Mouse (Mus musculus): ENCODE results near the gene Gnl3. TPM values are rescaled to one million over a fixed set of nuclear protein-coding genes. Genes with fewer than 3 reads are reported as not detected.
A peak's percentile ranks its signal among the peaks of the same experiment; 100 is the strongest.

Gene Gnl3
- polyA plus RNA-seq (2012; rRNA removed) = 55.6 and 57.8 TPM in 2 replicates

DNA sequence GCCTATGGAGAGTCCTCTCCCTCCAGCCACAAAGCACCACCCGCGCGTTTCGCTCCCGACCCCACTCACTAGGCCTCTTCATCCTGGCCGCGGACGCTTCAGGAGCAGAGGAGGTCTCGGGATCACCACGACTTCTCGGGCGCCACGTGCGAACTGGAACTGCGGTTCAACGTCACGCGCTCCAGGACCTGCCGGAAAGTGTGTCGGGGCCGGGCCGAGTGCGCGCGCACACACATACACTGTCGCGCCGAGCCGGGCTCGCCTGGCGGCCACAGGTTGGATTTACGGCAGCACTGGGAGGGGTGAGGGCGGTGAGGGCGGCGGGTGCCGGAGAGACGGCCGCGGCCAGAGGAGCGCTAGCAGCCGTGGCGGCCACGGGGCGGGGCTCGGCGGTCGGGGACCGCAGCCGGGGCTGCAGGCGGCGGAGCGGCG, at the start of gene Gnl3, which contains the start of gene Pbrm1:
Gene Gnl3, minus strand, starts transcription at position 293 of the 432 bp plus-strand sequence.
Gene Pbrm1, plus strand, starts transcription at position 279 of the 432 bp plus-strand sequence.
- no peak within 1 kb of the TSS for H3K27ac ChIP-seq (ENCODE audit: insufficient read depth, low read length)

DNA sequence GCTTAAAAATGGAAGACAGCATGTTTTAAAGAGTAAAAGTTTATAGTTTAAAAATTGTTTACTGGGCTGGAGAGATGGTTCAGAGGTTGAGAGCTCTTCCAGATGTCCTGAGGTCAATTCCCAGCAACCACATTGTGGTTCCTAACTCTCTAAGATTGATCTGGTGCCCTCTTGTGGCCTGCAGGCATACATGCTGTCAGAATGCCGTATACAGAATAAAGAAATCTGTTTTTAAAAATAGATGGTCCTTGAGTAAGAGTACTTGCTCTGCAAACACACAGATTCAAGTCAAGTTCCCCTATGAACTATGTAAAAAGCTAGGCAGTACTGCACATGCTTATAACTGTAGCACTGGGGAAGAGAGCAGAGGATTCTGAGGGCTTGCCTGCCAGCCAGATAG, 43.3 kb upstream of the Gnl3 start:
- TF ChIP-seq CTCF (IDR thresholded peaks at IDR 0.05; ENCODE audit: extremely low read depth, insufficient read depth, low read length) (0 out of 2 replicates have a peak, but pooled peaks have one; percentile 8), POLR2A (IDR thresholded peaks at IDR 0.05; ENCODE audit: extremely low read depth, insufficient read depth, low read length) (no peak)
- Histone ChIP-seq H3K4me3 (ENCODE audit: insufficient read depth, low read length) (no peak overlapping the region), H3K4me1 (ENCODE audit: control insufficient read depth, insufficient read depth, low read length) (no peaks in the 10 kb centered on the region), H3K27ac (ENCODE audit: insufficient read depth, low read length) (no peak overlapping the region)

More for the DNA sequence above, at the start of gene Gnl3, which contains the start of gene Pbrm1:
- Histone ChIP-seq H3K4me1 (ENCODE audit: control insufficient read depth, insufficient read depth, low read length) (peaks cover 2% of the 10 kb centered on the region), H3K4me3 (ENCODE audit: insufficient read depth, low read length) (peak within 1 kb of the TSS; percentile 45)
- TF ChIP-seq POLR2A (IDR thresholded peaks at IDR 0.05; ENCODE audit: extremely low read depth, insufficient read depth, low read length) = 0 out of 2 replicates have a peak, but pooled peaks have one; percentile 48
- TF ChIP-seq CTCF (IDR thresholded peaks at IDR 0.05; ENCODE audit: extremely low read depth, insufficient read depth, low read length) = no peak

DNA sequence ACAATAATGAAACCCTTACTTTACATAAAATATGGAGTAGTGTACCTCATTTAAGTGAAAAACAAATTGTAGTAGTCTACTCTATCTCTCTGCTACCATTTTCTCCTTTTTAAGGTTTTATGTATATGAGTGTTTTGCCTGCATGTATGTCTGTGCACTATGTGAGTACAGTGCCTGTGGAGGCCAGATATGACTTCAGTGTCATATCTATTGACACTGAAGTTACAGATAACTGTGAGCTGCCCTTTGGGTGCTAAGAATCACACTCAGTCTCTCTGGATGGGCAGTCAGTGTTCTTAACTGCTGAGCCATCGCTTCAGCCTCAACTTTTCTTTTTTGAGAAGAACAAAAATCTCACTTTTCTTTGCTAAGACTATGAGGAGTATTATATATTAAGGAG, 26.9 kb upstream of the Gnl3 start:
- no peak overlapping the region for H3K27ac ChIP-seq (ENCODE audit: insufficient read depth, low read length)
- TF ChIP-seq CTCF (IDR thresholded peaks at IDR 0.05; ENCODE audit: extremely low read depth, insufficient read depth, low read length) (no peak), POLR2A (IDR thresholded peaks at IDR 0.05; ENCODE audit: extremely low read depth, insufficient read depth, low read length) (no peak)
- H3K4me3 ChIP-seq (ENCODE audit: insufficient read depth, low read length) = no peak overlapping the region
- H3K4me1 ChIP-seq (ENCODE audit: control insufficient read depth, insufficient read depth, low read length) = no peaks in the 10 kb centered on the region

DNA sequence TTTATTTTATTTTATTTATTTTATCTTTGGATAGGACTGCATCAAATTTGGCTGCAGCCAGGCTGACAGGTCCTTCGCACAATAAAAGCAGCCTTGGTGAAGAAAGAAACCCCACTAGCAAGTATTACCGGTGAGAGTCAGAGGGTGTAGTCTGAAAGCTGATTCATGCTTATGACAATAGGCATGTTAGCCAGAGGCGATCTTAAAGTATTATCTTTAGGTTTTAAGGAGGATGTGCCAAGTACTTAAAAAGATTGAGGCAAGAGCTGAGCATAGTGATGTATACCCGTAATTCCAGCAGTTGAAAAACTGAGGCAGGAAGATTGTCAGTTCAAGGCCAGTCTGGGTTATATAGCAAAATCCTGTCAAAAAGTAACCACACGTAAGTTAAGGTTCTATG, 26.3 kb upstream of the Gnl3 start:
- Histone ChIP-seq H3K27ac (ENCODE audit: insufficient read depth, low read length) (no peak overlapping the region), H3K4me1 (ENCODE audit: control insufficient read depth, insufficient read depth, low read length) (no peaks in the 10 kb centered on the region), H3K4me3 (ENCODE audit: insufficient read depth, low read length) (no peak overlapping the region)
- TF ChIP-seq CTCF (IDR thresholded peaks at IDR 0.05; ENCODE audit: extremely low read depth, insufficient read depth, low read length) = no peak
- no peak for TF ChIP-seq POLR2A (IDR thresholded peaks at IDR 0.05; ENCODE audit: extremely low read depth, insufficient read depth, low read length)

DNA sequence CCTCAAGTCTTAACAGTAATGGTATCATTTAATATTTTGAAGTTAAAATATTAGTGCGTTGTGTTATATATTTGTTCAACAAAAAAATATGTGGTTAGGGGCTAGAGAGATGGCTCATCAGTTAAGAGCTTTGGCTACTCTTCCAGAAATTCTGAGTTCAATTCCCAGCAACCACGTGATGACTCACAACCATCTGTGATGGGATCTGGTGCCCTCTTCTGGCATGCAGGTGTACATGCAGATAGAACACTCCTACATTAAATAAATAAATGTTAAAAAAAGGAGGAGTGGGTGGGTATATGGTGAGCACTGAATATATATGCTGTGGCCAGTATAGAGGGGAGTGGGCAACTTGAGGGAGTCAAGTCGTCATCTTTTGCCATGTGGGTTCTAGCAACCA, 6.8 kb upstream of the Gnl3 start:
- Histone ChIP-seq H3K4me1 (ENCODE audit: control insufficient read depth, insufficient read depth, low read length) (no peaks in the 10 kb centered on the region), H3K27ac (ENCODE audit: insufficient read depth, low read length) (no peak overlapping the region), H3K4me3 (ENCODE audit: insufficient read depth, low read length) (no peak overlapping the region)
- TF ChIP-seq POLR2A (IDR thresholded peaks at IDR 0.05; ENCODE audit: extremely low read depth, insufficient read depth, low read length) (no peak), CTCF (IDR thresholded peaks at IDR 0.05; ENCODE audit: extremely low read depth, insufficient read depth, low read length) (no peak)

DNA sequence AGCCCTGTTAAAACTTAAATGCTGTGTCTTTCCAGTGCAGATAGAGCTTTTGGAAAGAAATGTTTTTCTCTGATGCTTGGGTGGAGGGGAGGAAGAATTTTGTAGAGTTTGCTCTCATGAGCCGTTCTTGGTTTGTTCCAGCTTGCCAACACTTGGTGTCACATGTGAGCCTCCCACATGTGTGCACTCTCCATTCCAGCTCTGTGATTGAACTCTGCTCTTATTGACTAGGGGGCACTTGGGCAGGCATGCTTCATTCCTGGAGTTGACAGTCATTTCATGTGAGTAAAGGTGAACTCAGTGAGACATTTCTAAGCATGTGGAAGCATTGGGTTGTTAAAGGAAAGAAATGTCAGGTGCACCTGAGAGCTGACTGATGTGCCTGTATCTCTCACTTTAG, 3.6 kb upstream of the Gnl3 start:
- no peak overlapping the region for H3K27ac ChIP-seq (ENCODE audit: insufficient read depth, low read length)
- TF ChIP-seq POLR2A (IDR thresholded peaks at IDR 0.05; ENCODE audit: extremely low read depth, insufficient read depth, low read length) (no peak), CTCF (IDR thresholded peaks at IDR 0.05; ENCODE audit: extremely low read depth, insufficient read depth, low read length) (no peak)
- no peak overlapping the region for H3K4me3 ChIP-seq (ENCODE audit: insufficient read depth, low read length)
- peaks cover 2% of the 10 kb centered on the region for H3K4me1 ChIP-seq (ENCODE audit: control insufficient read depth, insufficient read depth, low read length)

DNA sequence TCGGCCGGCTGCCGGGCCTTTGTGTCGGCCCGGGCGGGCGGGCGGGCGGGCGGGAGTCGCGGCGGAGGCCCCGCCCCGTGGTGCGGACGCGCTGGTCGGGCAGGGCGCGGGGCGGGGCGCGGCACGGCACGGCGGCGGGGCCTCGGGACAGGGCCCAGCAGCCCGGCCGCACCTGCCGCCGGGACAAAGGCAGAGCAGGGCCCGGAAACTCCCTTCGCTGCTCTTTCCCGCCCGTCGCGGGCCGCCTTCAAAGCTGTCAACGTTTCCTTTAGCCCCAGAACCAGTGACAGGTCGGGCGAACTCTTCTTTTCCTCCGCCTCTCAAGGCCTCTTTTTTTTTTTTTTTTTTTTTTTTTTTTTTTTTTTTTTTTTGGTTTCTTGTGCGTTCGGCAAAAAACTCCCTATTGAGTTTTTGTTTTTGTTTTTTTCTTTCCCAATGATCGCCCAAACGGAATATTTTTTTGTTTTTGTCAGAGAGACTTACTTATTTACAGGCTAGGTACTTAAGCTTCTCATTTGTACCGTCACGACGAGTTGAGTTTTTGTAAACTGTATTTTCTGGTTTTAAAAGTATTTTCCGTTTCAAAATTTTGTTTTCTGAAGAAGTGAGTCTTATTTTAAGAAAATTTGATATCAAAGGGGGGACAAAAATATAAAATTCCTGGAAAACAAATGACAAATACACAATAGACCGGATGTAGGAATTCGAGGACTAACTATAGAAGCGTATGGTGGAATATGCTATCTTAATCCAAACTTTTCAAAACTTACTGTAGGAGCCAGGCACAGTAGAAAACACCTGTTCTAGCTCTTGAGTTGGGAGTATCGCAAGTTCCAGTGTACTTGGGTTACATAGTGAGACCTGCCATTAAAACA, 616 bp upstream of the Gnl3 start:
- Histone ChIP-seq H3K4me3 (ENCODE audit: insufficient read depth, low read length) (peak overlapping the region; percentile 45), H3K27ac (ENCODE audit: insufficient read depth, low read length) (no peak overlapping the region), H3K4me1 (ENCODE audit: control insufficient read depth, insufficient read depth, low read length) (peaks cover 2% of the 10 kb centered on the region)
- TF ChIP-seq CTCF (IDR thresholded peaks at IDR 0.05; ENCODE audit: extremely low read depth, insufficient read depth, low read length) (no peak), POLR2A (IDR thresholded peaks at IDR 0.05; ENCODE audit: extremely low read depth, insufficient read depth, low read length) (no peak)

DNA sequence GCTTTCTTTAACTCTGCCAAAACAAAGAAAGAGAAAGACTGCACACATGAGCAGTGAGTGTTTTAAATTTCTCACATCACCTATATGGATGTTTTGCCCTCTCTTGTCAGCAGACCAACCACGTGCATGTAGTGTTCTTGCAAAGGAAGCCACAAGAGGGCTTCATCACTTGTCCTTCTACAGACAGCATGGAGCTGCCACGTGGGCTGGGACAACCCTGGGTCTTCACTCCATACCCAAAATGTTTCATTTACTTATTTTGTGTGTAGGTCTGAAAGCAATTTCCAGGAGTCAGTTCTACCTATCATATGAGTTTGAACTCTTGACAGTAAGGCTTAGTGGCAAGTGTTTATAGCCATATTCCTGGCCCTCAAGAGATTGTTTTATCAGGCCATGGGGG, 1.1 kb downstream of the Gnl3 start:
- peaks cover 2% of the 10 kb centered on the region for H3K4me1 ChIP-seq (ENCODE audit: control insufficient read depth, insufficient read depth, low read length)
- H3K4me3 ChIP-seq (ENCODE audit: insufficient read depth, low read length) = peak overlapping the region; percentile 45
- TF ChIP-seq POLR2A (IDR thresholded peaks at IDR 0.05; ENCODE audit: extremely low read depth, insufficient read depth, low read length) = no peak
- H3K27ac ChIP-seq (ENCODE audit: insufficient read depth, low read length) = no peak overlapping the region

DNA sequence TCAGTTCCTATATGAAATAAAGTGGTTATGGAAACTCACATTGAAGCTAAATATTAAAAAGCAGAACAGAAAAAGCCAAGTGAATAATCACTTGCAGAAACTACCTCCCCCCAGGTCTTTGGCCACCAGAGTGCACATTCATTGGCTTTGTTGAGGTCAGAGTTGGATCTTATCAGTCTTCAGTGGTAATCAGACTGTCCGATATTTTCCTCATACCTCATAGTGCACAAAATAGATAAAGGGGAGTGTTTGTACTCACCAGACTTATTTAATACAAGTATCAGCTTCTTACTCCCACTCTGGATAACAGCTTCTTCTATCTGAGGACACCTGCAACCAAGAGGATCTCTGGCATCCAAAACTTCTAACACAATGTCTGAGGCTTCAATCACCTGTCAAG, 2.9 kb downstream of the Gnl3 start:
- TF ChIP-seq POLR2A (IDR thresholded peaks at IDR 0.05; ENCODE audit: extremely low read depth, insufficient read depth, low read length) = no peak
- TF ChIP-seq CTCF (IDR thresholded peaks at IDR 0.05; ENCODE audit: extremely low read depth, insufficient read depth, low read length) = no peak

DNA sequence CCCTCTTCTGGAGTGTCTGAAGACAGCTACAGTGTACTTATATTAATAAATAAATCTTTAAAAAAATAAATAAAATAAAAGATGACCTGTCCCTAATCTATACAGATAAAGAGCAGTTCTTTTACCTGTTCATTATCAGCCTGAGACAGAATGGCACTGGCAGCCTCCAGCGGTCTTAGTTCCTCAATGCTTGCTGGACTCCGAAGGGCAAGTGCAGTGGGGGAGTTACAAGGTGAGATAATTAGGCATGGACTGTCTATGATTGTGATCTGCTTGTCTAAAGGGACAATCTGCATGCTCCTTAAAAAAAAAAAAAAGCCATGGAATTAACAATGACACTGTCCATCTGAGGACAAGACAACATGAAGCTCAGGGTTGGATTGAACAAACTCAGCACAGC, 5.0 kb downstream of the Gnl3 start:
- no peak for TF ChIP-seq POLR2A (IDR thresholded peaks at IDR 0.05; ENCODE audit: extremely low read depth, insufficient read depth, low read length)
- no peak for TF ChIP-seq CTCF (IDR thresholded peaks at IDR 0.05; ENCODE audit: extremely low read depth, insufficient read depth, low read length)
- Histone ChIP-seq H3K4me1 (ENCODE audit: control insufficient read depth, insufficient read depth, low read length) (no peaks in the 10 kb centered on the region; the same call in 1 of the 2 replicates), H3K27ac (ENCODE audit: insufficient read depth, low read length) (no peak overlapping the region), H3K4me3 (ENCODE audit: insufficient read depth, low read length) (no peak overlapping the region)

More for the DNA sequence above, 2.9 kb downstream of the Gnl3 start:
- Histone ChIP-seq H3K27ac (ENCODE audit: insufficient read depth, low read length) (no peak overlapping the region), H3K4me1 (ENCODE audit: control insufficient read depth, insufficient read depth, low read length) (peaks cover 2% of the 10 kb centered on the region), H3K4me3 (ENCODE audit: insufficient read depth, low read length) (no peak overlapping the region)
